Mouse (Mus musculus): ENCODE results near the gene Gm12184. TPM values are rescaled to one million over a fixed set of nuclear protein-coding genes. Genes with fewer than 3 reads are reported as not detected.
"Not testable (repeated sequence)": the region's sequence is repeated elsewhere in the genome, so short reads cannot be mapped to it uniquely, and the experiment has no call there.

Gm12184 gene
- polyA plus RNA-seq, 1 experiment from 2014 or later, result 4.5 TPM

GRCm38 (mm10) chr11:48851270-48851995 lies 25.0 kb upstream of the Gm12184 start:
- Histone ChIP-seq H3K27ac (replicated peaks; ENCODE audit: low read depth, low read length) (no peak overlapping the region), H3K36me3 (ENCODE audit: control insufficient read depth, insufficient read depth, low read length) (no peaks in the 10 kb centered on the region), H3K9me3 (ENCODE audit: control insufficient read depth, low read length) (no peaks in the 10 kb centered on the region), H3K4me1 (ENCODE audit: control insufficient read depth, insufficient read depth, low read length) (peaks cover 22% of the 10 kb centered on the region), H3K4me3 (replicated peaks; ENCODE audit: low read depth, low read length) (no peak overlapping the region), H3K9ac (replicated peaks; ENCODE audit: low read length) (no peak overlapping the region), H3K27me3 (ENCODE audit: control insufficient read depth, insufficient read depth, low read length) (no peaks in the 10 kb centered on the region), H3K4me2 (ENCODE audit: low read length) (no peak overlapping the region)
- WGBS, result 85% methylated on average over 4 of the region's 4 CpGs
- ATAC-seq (ENCODE audit: low FRiP score, low TSS enrichment) (no peak), DNase-seq (no peak)

GRCm38 (mm10) chr11:48850240-48850639 lies 23.8 kb upstream of the Gm12184 start:
- H3K27ac ChIP-seq (replicated peaks; ENCODE audit: low read depth, low read length), result no peak overlapping the region
- WGBS, result 46% methylated on average over 2 of the region's 2 CpGs
- H3K4me2 ChIP-seq (ENCODE audit: low read length), result no peak overlapping the region
- ATAC-seq (ENCODE audit: low FRiP score, low TSS enrichment), result no peak
- no peak overlapping the region for H3K4me3 ChIP-seq (replicated peaks; ENCODE audit: low read depth, low read length)
- no peak overlapping the region for H3K9ac ChIP-seq (replicated peaks; ENCODE audit: low read length)
- H3K9me3 ChIP-seq (ENCODE audit: control insufficient read depth, low read length), result no peaks in the 10 kb centered on the region
- H3K36me3 ChIP-seq (ENCODE audit: control insufficient read depth, insufficient read depth, low read length), result no peaks in the 10 kb centered on the region
- H3K27me3 ChIP-seq (ENCODE audit: control insufficient read depth, insufficient read depth, low read length), result no peaks in the 10 kb centered on the region
- H3K4me1 ChIP-seq (ENCODE audit: control insufficient read depth, insufficient read depth, low read length), result peaks cover 22% of the 10 kb centered on the region
- DNase-seq, result no peak

GRCm38 (mm10) chr11:48846881-48847280 lies 20.4 kb upstream of the Gm12184 start:
- H3K36me3 ChIP-seq (ENCODE audit: control insufficient read depth, insufficient read depth, low read length), result no peaks in the 10 kb centered on the region

GRCm38 (mm10) chr11:48846362-48846761 lies 19.9 kb upstream of the Gm12184 start:
- not testable (repeated sequence) for H3K4me3 ChIP-seq (replicated peaks; ENCODE audit: low read depth, low read length); H3K4me2 ChIP-seq (ENCODE audit: low read length); H3K4me1 ChIP-seq (ENCODE audit: control insufficient read depth, insufficient read depth, low read length); ATAC-seq (ENCODE audit: low FRiP score, low TSS enrichment); H3K9ac ChIP-seq (replicated peaks; ENCODE audit: low read length); H3K36me3 ChIP-seq (ENCODE audit: control insufficient read depth, insufficient read depth, low read length); H3K27me3 ChIP-seq (ENCODE audit: control insufficient read depth, insufficient read depth, low read length); H3K9me3 ChIP-seq (ENCODE audit: control insufficient read depth, low read length); DNase-seq; H3K27ac ChIP-seq (replicated peaks; ENCODE audit: low read depth, low read length)
- 83% methylated on average over 2 of the region's 2 CpGs for WGBS

More at GRCm38 (mm10) chr11:48846881-48847280, 20.4 kb upstream of the Gm12184 start:
- Histone ChIP-seq H3K4me1 (ENCODE audit: control insufficient read depth, insufficient read depth, low read length) (no peaks in the 10 kb centered on the region), H3K9ac (replicated peaks; ENCODE audit: low read length) (no peak overlapping the region), H3K9me3 (ENCODE audit: control insufficient read depth, low read length) (no peaks in the 10 kb centered on the region), H3K27ac (replicated peaks; ENCODE audit: low read depth, low read length) (no peak overlapping the region), H3K4me2 (ENCODE audit: low read length) (no peak overlapping the region), H3K4me3 (replicated peaks; ENCODE audit: low read depth, low read length) (no peak overlapping the region), H3K27me3 (ENCODE audit: control insufficient read depth, insufficient read depth, low read length) (no peaks in the 10 kb centered on the region)
- DNase-seq (no peak), ATAC-seq (ENCODE audit: low FRiP score, low TSS enrichment) (no peak)
- 66% methylated on average over 5 of the region's 5 CpGs for WGBS

GRCm38 (mm10) chr11:48845244-48845815 lies 18.9 kb upstream of the Gm12184 start:
- DNase-seq, result no peak
- no peak overlapping the region for H3K27ac ChIP-seq (replicated peaks; ENCODE audit: low read depth, low read length)
- no peaks in the 10 kb centered on the region for H3K27me3 ChIP-seq (ENCODE audit: control insufficient read depth, insufficient read depth, low read length)
- H3K36me3 ChIP-seq (ENCODE audit: control insufficient read depth, insufficient read depth, low read length), result no peaks in the 10 kb centered on the region
- 44% methylated on average over 13 of the region's 13 CpGs for WGBS
- no peaks in the 10 kb centered on the region for H3K9me3 ChIP-seq (ENCODE audit: control insufficient read depth, low read length)
- H3K9ac ChIP-seq (replicated peaks; ENCODE audit: low read length), result no peak overlapping the region
- H3K4me1 ChIP-seq (ENCODE audit: control insufficient read depth, insufficient read depth, low read length), result no peaks in the 10 kb centered on the region
- H3K4me2 ChIP-seq (ENCODE audit: low read length), result no peak overlapping the region
- H3K4me3 ChIP-seq (replicated peaks; ENCODE audit: low read depth, low read length), result no peak overlapping the region
- no peak for ATAC-seq (ENCODE audit: low FRiP score, low TSS enrichment)

- WGBS, result 41% methylated on average over 6 of the region's 6 CpGs
Measured at GRCm38 (mm10) chr11:48844309-48844708, 17.9 kb upstream of the Gm12184 start.

GRCm38 (mm10) chr11:48843202-48843601 lies 16.7 kb upstream of the Gm12184 start:
- Histone ChIP-seq H3K27me3 (ENCODE audit: control insufficient read depth, insufficient read depth, low read length) (peaks cover 10% of the 10 kb centered on the region; the same call in 1 of the 2 replicates), H3K9me3 (ENCODE audit: control insufficient read depth, low read length) (no peaks in the 10 kb centered on the region), H3K9ac (replicated peaks; ENCODE audit: low read length) (no peak overlapping the region), H3K4me3 (replicated peaks; ENCODE audit: low read depth, low read length) (no peak overlapping the region), H3K4me1 (ENCODE audit: control insufficient read depth, insufficient read depth, low read length) (peaks cover 6% of the 10 kb centered on the region), H3K36me3 (ENCODE audit: control insufficient read depth, insufficient read depth, low read length) (no peaks in the 10 kb centered on the region), H3K27ac (replicated peaks; ENCODE audit: low read depth, low read length) (no peak overlapping the region), H3K4me2 (ENCODE audit: low read length) (no peak overlapping the region)
- WGBS, result 86% methylated on average over 11 of the region's 11 CpGs
- DNase-seq (no peak), ATAC-seq (ENCODE audit: low FRiP score, low TSS enrichment) (no peak)

More at GRCm38 (mm10) chr11:48844309-48844708, 17.9 kb upstream of the Gm12184 start:
- no peak overlapping the region for H3K27ac ChIP-seq (replicated peaks; ENCODE audit: low read depth, low read length)
- no peak overlapping the region for H3K9ac ChIP-seq (replicated peaks; ENCODE audit: low read length)
- H3K4me1 ChIP-seq (ENCODE audit: control insufficient read depth, insufficient read depth, low read length), result no peaks in the 10 kb centered on the region
- no peak overlapping the region for H3K4me3 ChIP-seq (replicated peaks; ENCODE audit: low read depth, low read length)
- no peaks in the 10 kb centered on the region for H3K9me3 ChIP-seq (ENCODE audit: control insufficient read depth, low read length)
- H3K36me3 ChIP-seq (ENCODE audit: control insufficient read depth, insufficient read depth, low read length), result no peaks in the 10 kb centered on the region
- H3K4me2 ChIP-seq (ENCODE audit: low read length), result no peak overlapping the region
- DNase-seq, result no peak
- H3K27me3 ChIP-seq (ENCODE audit: control insufficient read depth, insufficient read depth, low read length), result peaks cover 8% of the 10 kb centered on the region; the same call in 1 of the 2 replicates
- ATAC-seq (ENCODE audit: low FRiP score, low TSS enrichment), result no peak

GRCm38 (mm10) chr11:48842378-48842792 lies 15.9 kb upstream of the Gm12184 start:
- H3K9ac ChIP-seq (replicated peaks; ENCODE audit: low read length), result no peak overlapping the region
- peaks cover 10% of the 10 kb centered on the region; the same call in 1 of the 2 replicates for H3K27me3 ChIP-seq (ENCODE audit: control insufficient read depth, insufficient read depth, low read length)
- H3K4me2 ChIP-seq (ENCODE audit: low read length), result no peak overlapping the region
- no peaks in the 10 kb centered on the region for H3K36me3 ChIP-seq (ENCODE audit: control insufficient read depth, insufficient read depth, low read length)
- 82% methylated on average over 4 of the region's 4 CpGs for WGBS
- H3K9me3 ChIP-seq (ENCODE audit: control insufficient read depth, low read length), result no peaks in the 10 kb centered on the region
- no peak for DNase-seq
- no peak overlapping the region for H3K4me3 ChIP-seq (replicated peaks; ENCODE audit: low read depth, low read length)
- H3K4me1 ChIP-seq (ENCODE audit: control insufficient read depth, insufficient read depth, low read length), result peaks cover 7% of the 10 kb centered on the region
- no peak overlapping the region for H3K27ac ChIP-seq (replicated peaks; ENCODE audit: low read depth, low read length)
- ATAC-seq (ENCODE audit: low FRiP score, low TSS enrichment), result no peak

GRCm38 (mm10) chr11:48841213-48841612 lies 14.8 kb upstream of the Gm12184 start:
- Histone ChIP-seq H3K4me1 (ENCODE audit: control insufficient read depth, insufficient read depth, low read length) (peaks cover 7% of the 10 kb centered on the region), H3K9ac (replicated peaks; ENCODE audit: low read length) (no peak overlapping the region), H3K4me3 (replicated peaks; ENCODE audit: low read depth, low read length) (no peak overlapping the region), H3K4me2 (ENCODE audit: low read length) (no peak overlapping the region), H3K27me3 (ENCODE audit: control insufficient read depth, insufficient read depth, low read length) (peaks cover 10% of the 10 kb centered on the region), H3K27ac (replicated peaks; ENCODE audit: low read depth, low read length) (no peak overlapping the region), H3K9me3 (ENCODE audit: control insufficient read depth, low read length) (no peaks in the 10 kb centered on the region), H3K36me3 (ENCODE audit: control insufficient read depth, insufficient read depth, low read length) (no peaks in the 10 kb centered on the region)
- no peak for DNase-seq
- no peak for ATAC-seq (ENCODE audit: low FRiP score, low TSS enrichment)
- WGBS, result 91% methylated on average over 5 of the region's 5 CpGs
